In the genomic region with DNA sequence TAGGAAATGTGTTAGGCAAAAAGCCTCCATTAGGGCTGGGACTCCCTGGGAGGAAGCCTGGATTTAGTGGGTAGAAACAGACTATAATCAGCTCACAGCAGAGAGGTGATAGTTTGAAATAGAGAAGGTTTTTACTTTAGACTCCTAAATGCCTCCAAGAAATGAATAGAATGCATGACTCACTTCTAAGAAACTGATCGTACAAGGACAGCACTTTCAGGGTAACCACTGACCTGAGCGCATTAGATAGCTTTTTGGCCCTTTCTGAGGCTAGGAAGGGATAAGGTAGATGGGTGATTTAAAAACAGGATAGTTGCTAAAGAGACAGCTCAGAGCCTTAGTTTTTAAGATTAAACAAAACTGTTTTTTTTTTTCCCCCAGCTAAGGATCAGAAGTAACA, we compare ENCODE assay signal across 16 mouse cellular contexts.
"Had no signal": no experiment of that assay in that cellular context is flagged by ENCODE, and none has a peak within 500 bp of the region (broad histone marks: within the 10 kb centered on the region; RNA-seq: fewer than 3 reads in every experiment).

No protein-coding gene starts in this region.

- H3K36me3 ChIP-seq: midbrain, embryonic 12.5 days; midbrain, embryonic 15.5 days; neural tube, embryonic 12.5 days; stomach, embryonic 15.5 days had no signal

- H3K27me3 ChIP-seq: midbrain, embryonic 12.5 days; midbrain, embryonic 15.5 days; neural tube, embryonic 12.5 days; stomach, embryonic 15.5 days had no signal

- H3K4me1 ChIP-seq: midbrain, embryonic 10.5 days; midbrain, embryonic 12.5 days; midbrain, embryonic 15.5 days; neural tube, embryonic 12.5 days; stomach, embryonic 15.5 days had no signal

- H3K4me2 ChIP-seq: lung, embryonic 14.5 days; midbrain, embryonic 12.5 days; midbrain, embryonic 15.5 days; neural tube, embryonic 12.5 days; stomach, embryonic 15.5 days had no signal

- H3K9ac ChIP-seq: lung, embryonic 14.5 days; midbrain, embryonic 12.5 days; midbrain, embryonic 15.5 days; neural tube, embryonic 12.5 days; stomach, embryonic 15.5 days had no signal

- ATAC-seq: midbrain, embryonic 15.5 days had no signal

- H3K27ac ChIP-seq: midbrain, embryonic 10.5 days; midbrain, embryonic 12.5 days; midbrain, embryonic 15.5 days; neural tube, embryonic 12.5 days; stomach, embryonic 15.5 days; stomach, postnatal 0 days had no signal

- H3K4me3 ChIP-seq: midbrain, embryonic 10.5 days; midbrain, embryonic 12.5 days; midbrain, embryonic 15.5 days; neural tube, embryonic 12.5 days; stomach, embryonic 15.5 days had no signal

- DNase-seq: lung, adult 18-20 months; lung, embryonic 14.5 days; lung, postnatal 10 days; lung, postnatal 4 days; retina, postnatal 1 day; right cerebral cortex, adult 18-20 months; right cerebral cortex, postnatal 14 days; thymus, adult 2 months; thymus, postnatal 25 days; thymus, postnatal 4 days had no signal

- H3K9me3 ChIP-seq: midbrain, embryonic 10.5 days; midbrain, embryonic 12.5 days; midbrain, embryonic 15.5 days; neural tube, embryonic 12.5 days; stomach, embryonic 15.5 days had no signal
